Mouse (Mus musculus): Measurements from ENCODE around the gene Vps25.

DNA sequence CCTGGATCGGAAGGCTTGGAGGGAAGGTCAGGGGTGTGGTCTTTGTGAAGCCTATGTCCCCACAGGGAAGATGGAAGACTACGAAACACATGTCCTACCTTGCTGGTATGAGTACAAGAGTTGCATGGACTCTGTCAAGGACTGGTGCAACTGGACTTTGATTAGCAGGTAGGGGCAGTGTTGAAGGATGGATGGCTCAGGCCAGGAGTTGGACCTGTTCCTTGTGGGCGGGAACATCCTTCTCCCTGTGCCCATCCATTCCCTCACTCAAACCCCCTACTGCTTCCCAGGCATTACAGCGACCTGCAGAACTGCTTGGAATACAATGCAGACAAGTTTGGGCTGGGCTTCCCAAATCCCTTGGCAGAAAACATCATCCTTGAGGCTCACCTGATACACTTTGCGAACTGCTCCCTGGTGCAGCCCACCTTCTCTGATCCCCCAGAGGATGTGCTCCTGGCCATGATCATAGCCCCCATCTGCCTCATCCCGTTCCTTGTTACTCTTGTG, 5.9 kb upstream of the Vps25 start:
- TF ChIP-seq CTCF (IDR thresholded peaks at IDR 0.05; ENCODE audit: low read depth, low read length) (no peak), POLR2A (IDR thresholded peaks at IDR 0.05; ENCODE audit: borderline replicate concordance, low read depth, low read length) (no peak)

Data from bone marrow macrophage, adult 2 months (primary cell).